Comparison of ENCODE assay signal across 27 mouse cellular contexts in the genomic region with DNA sequence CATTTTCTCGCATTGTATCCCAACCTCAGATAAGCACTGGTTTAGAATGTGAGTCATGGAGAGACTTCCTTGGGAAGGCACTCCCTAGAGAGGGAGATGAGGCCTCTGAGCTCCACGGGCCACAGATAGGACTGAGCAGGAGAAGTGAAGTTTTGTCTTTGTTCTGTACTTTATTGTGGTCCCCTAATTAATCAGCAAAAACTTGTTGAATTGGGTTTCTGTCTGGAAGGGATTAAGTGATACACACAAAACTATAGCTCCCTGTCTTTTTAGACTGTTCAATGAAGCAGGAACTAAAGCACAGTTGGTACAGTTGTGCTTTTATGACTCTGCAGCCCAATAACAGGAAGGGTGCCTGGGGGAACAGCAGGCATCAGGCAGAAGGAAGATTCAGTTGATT.
DNase-seq lines count a peak whose midpoint lies in the region; ATAC-seq and TF ChIP-seq lines count a peak whose summit lies in the region.
"Had no signal": no experiment of that assay in that cellular context is flagged by ENCODE, and none has a peak within 500 bp of the region (broad histone marks: within the 10 kb centered on the region; RNA-seq: fewer than 3 reads in every experiment).

No protein-coding gene starts in this region.

- peaks cover 54% of the 10 kb centered on the region for H3K79me2 ChIP-seq in myocyte (ENCODE audit: control insufficient read depth, insufficient read depth)

- H3K4me2 ChIP-seq in forebrain, embryonic 11.5 days (ENCODE audit: low read depth, low read length, severe bottlenecking), result no peak overlapping the region
- no peak overlapping the region for H3K4me2 ChIP-seq in forebrain, embryonic 16.5 days (ENCODE audit: low read length)
- H3K4me2 ChIP-seq in myocyte (ENCODE audit: low read depth), result peak overlapping the region; percentile 40
- no peak overlapping the region for H3K4me2 ChIP-seq in kidney, embryonic 16.5 days (replicated peaks; ENCODE audit: low read depth, low read length)
- H3K4me2 ChIP-seq: embryonic facial prominence, embryonic 13.5 days; hindbrain, embryonic 15.5 days; limb, embryonic 15.5 days; lung, embryonic 14.5 days; stomach, embryonic 15.5 days had no signal

- TF ChIP-seq POLR2A in myocyte (IDR thresholded peaks at IDR 0.05; ENCODE audit: insufficient read length, low read depth), result no peak

- no peak overlapping the region for H3ac ChIP-seq in myocyte (ENCODE audit: control insufficient read depth, insufficient read length)

- no peaks in the 10 kb centered on the region for H3K9me3 ChIP-seq in forebrain, embryonic 11.5 days (ENCODE audit: control insufficient read depth, low read length)
- H3K9me3 ChIP-seq in forebrain, embryonic 16.5 days (ENCODE audit: control insufficient read depth, low read length), result no peaks in the 10 kb centered on the region
- H3K9me3 ChIP-seq in kidney, embryonic 16.5 days (ENCODE audit: low read length), result no peaks in the 10 kb centered on the region
- H3K9me3 ChIP-seq: embryonic facial prominence, embryonic 13.5 days; hindbrain, embryonic 15.5 days; limb, embryonic 15.5 days; stomach, embryonic 15.5 days had no signal

- no peak overlapping the region for H3K27ac ChIP-seq in forebrain, embryonic 11.5 days (ENCODE audit: low read depth, low read length)
- H3K27ac ChIP-seq in forebrain, embryonic 16.5 days (ENCODE audit: low read length), result no peak overlapping the region
- H3K27ac ChIP-seq in kidney, embryonic 16.5 days (ENCODE audit: low read length), result no peak overlapping the region
- H3K27ac ChIP-seq: embryonic facial prominence, embryonic 13.5 days; hindbrain, embryonic 15.5 days; limb, embryonic 15.5 days; liver, embryonic 14.5 days; stomach, embryonic 15.5 days had no signal

- H3K27me3 ChIP-seq in forebrain, embryonic 11.5 days (ENCODE audit: control insufficient read depth, insufficient read depth, low read length), result no peaks in the 10 kb centered on the region
- H3K27me3 ChIP-seq in forebrain, embryonic 16.5 days (replicated peaks; ENCODE audit: control insufficient read depth, insufficient read depth, low read length), result no peaks in the 10 kb centered on the region
- no peaks in the 10 kb centered on the region for H3K27me3 ChIP-seq in myocyte (ENCODE audit: control insufficient read depth, insufficient read depth, insufficient read length)
- H3K27me3 ChIP-seq in kidney, embryonic 16.5 days (ENCODE audit: insufficient read depth, low read length), result no peaks in the 10 kb centered on the region
- H3K27me3 ChIP-seq: embryonic facial prominence, embryonic 13.5 days; hindbrain, embryonic 15.5 days; limb, embryonic 15.5 days; Patski; stomach, embryonic 15.5 days had no signal

- H3K36me3 ChIP-seq in forebrain, embryonic 11.5 days (ENCODE audit: control insufficient read depth, insufficient read depth, low read length), result no peaks in the 10 kb centered on the region
- H3K36me3 ChIP-seq in forebrain, embryonic 16.5 days (ENCODE audit: control insufficient read depth, insufficient read depth), result no peaks in the 10 kb centered on the region
- H3K36me3 ChIP-seq in myocyte (ENCODE audit: control insufficient read depth, insufficient read depth), result no peaks in the 10 kb centered on the region
- H3K36me3 ChIP-seq in kidney, embryonic 16.5 days (ENCODE audit: insufficient read depth, low read length), result no peaks in the 10 kb centered on the region
- H3K36me3 ChIP-seq: embryonic facial prominence, embryonic 13.5 days; hindbrain, embryonic 15.5 days; limb, embryonic 15.5 days; stomach, embryonic 15.5 days had no signal

- ATAC-seq in forebrain, embryonic 11.5 days (replicated peaks; ENCODE audit: low FRiP score), result peak; percentile 80
- ATAC-seq in forebrain, embryonic 16.5 days, result no peak
- ATAC-seq in kidney, embryonic 16.5 days (ENCODE audit: low FRiP score, low TSS enrichment), result no peak
- ATAC-seq: CD4-positive, CD25-positive, alpha-beta regulatory T cell, adult 4 months; intestine, postnatal 0 days; Patski had no signal

- H3K4me3 ChIP-seq in forebrain, embryonic 11.5 days (ENCODE audit: low read depth, low read length), result no peak overlapping the region
- no peak overlapping the region for H3K4me3 ChIP-seq in forebrain, embryonic 16.5 days (replicated peaks; ENCODE audit: low read length)
- no peak overlapping the region for H3K4me3 ChIP-seq in myocyte
- no peak overlapping the region for H3K4me3 ChIP-seq in kidney, embryonic 16.5 days (ENCODE audit: low read length)
- H3K4me3 ChIP-seq: embryonic facial prominence, embryonic 13.5 days; hindbrain, embryonic 15.5 days; limb, embryonic 15.5 days; stomach, embryonic 15.5 days had no signal

- DNase-seq in forebrain, embryonic 11.5 days (ENCODE audit: low spot score), result no peak
- DNase-seq in layer of hippocampus, adult 9-11 months, result peak; percentile 7
- no peak for DNase-seq in layer of hippocampus, adult 11-12 months (ENCODE audit: low spot score)
- DNase-seq in MN1 (ENCODE audit: low spot score), result peak; percentile 10
- no peak for DNase-seq in lung, postnatal 14 days
- DNase-seq: adrenal gland, adult 2 months; cerebellum, adult 2 months; cerebellum, postnatal 25 days; heart, postnatal 4 days; kidney, postnatal 36 days; left cerebral cortex, postnatal 4 days; lung, embryonic 14.5 days; lung, postnatal 36 days; right cerebral cortex, adult 18-20 months; thymus, adult 18-20 months; thymus, postnatal 4 days had no signal

- H3K4me1 ChIP-seq in forebrain, embryonic 11.5 days (replicated peaks; ENCODE audit: control insufficient read depth, insufficient read depth, low read length), result peaks cover 7% of the 10 kb centered on the region; the same call in 1 of the 2 replicates
- H3K4me1 ChIP-seq in forebrain, embryonic 16.5 days (replicated peaks; ENCODE audit: control insufficient read depth, insufficient read depth, low read length), result peaks cover 7% of the 10 kb centered on the region
- peaks cover 21% of the 10 kb centered on the region for H3K4me1 ChIP-seq in kidney, embryonic 16.5 days (ENCODE audit: insufficient read depth, low read length)

- 37% methylated on average over 2 of the region's 2 CpGs for WGBS in forebrain, embryonic 11.5 days
- 22% methylated on average over 2 of the region's 2 CpGs for WGBS in forebrain, embryonic 16.5 days
- 58% methylated on average over 2 of the region's 2 CpGs for WGBS in kidney, embryonic 16.5 days

- no peak overlapping the region for H3K9ac ChIP-seq in forebrain, embryonic 11.5 days (ENCODE audit: low read length)
- H3K9ac ChIP-seq in forebrain, embryonic 16.5 days (replicated peaks; ENCODE audit: low read depth, low read length), result no peak overlapping the region
- H3K9ac ChIP-seq in kidney, embryonic 16.5 days (replicated peaks; ENCODE audit: low read length), result no peak overlapping the region
- H3K9ac ChIP-seq: embryonic facial prominence, embryonic 13.5 days; hindbrain, embryonic 15.5 days; limb, embryonic 15.5 days; liver, embryonic 14.5 days; lung, embryonic 14.5 days; stomach, embryonic 15.5 days had no signal

TF ChIP-seq in myocyte, 11 proteins besides CTCF, POLR2A, EP300 and RAD21:
- TF ChIP-seq REST (IDR thresholded peaks at IDR 0.05; ENCODE audit: insufficient read depth, insufficient read length) (no peak), MYOD1 (IDR thresholded peaks at IDR 0.05; ENCODE audit: control insufficient read depth in 1 of 3, insufficient read length in 2 of 3, low read depth in 2 of 3) (no peak), TCF12 (IDR thresholded peaks at IDR 0.05; ENCODE audit: insufficient read depth, poor library complexity, severe bottlenecking) (no peak), CEBPB (IDR thresholded peaks at IDR 0.05; ENCODE audit: insufficient read depth, poor library complexity, severe bottlenecking) (no peak), POLR2AphosphoS2 (IDR thresholded peaks at IDR 0.05; ENCODE audit: insufficient read length, low read depth) (no peak), MAX (IDR thresholded peaks at IDR 0.05; ENCODE audit: low read depth) (no peak), MYOG (IDR thresholded peaks at IDR 0.05; ENCODE audit: control insufficient read depth in 1 of 3, insufficient read depth in 1 of 3, insufficient read length in 2 of 3, low read depth in 2 of 3) (no peak)

Comparison
In these comparisons a context has a peak if more than half of its experiments do, and no peak if none do; other contexts are left out.
1. DNase-seq: peak in layer of hippocampus, adult 9-11 months (single experiment) and MN1 (single experiment); none in forebrain, embryonic 11.5 days (single experiment), layer of hippocampus, adult 11-12 months (single experiment) and lung, postnatal 14 days (single experiment).